Mouse (Mus musculus): ENCODE measurements around the gene Tmem130. TPM values are rescaled to one million over a fixed set of nuclear protein-coding genes. Genes with fewer than 3 reads are reported as not detected.

Gene Tmem130
- polyA plus RNA-seq, 1 experiment from 2014 or later = 2.9 TPM

DNA sequence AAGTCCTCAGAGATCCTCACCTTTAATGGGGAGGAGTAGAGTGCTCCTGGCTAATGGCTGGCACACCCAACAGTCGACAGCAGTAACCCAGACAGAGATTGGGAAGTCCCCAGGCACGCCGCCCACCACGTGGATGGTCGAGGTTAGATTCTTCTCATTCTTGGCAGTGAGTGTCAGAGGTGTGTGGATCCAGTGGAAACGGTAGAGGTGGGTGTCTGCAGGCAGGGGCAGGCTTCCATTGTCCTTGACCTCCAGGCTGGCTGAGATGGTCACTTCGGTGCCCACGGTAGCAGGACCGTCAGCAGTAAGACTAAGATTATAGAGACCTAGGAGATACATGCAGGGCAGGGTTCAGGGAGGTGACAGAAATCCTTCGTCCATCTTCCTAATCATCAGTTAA, 6.4 kb downstream of the Tmem130 start:
- H3K4me3 ChIP-seq (ENCODE audit: low read depth, low read length) = no peak overlapping the region
- ATAC-seq (replicated peaks; ENCODE audit: low FRiP score, low TSS enrichment, low read depth) (no peak), DNase-seq (ENCODE audit: low spot score) (no peak)
- no peaks in the 10 kb centered on the region for H3K27me3 ChIP-seq (replicated peaks; ENCODE audit: control insufficient read depth, insufficient read depth, low read length)
- H3K4me1 ChIP-seq (replicated peaks; ENCODE audit: control insufficient read depth, insufficient read depth, low read length) = 0 out of 2 replicates have a peak, but pooled peaks cover 3% of the 10 kb centered on the region
- no peaks in the 10 kb centered on the region for H3K9me3 ChIP-seq (ENCODE audit: control insufficient read depth, low read length)
- no peaks in the 10 kb centered on the region for H3K36me3 ChIP-seq (ENCODE audit: control insufficient read depth, insufficient read depth, low read length)
- H3K27ac ChIP-seq (ENCODE audit: low read depth) = no peak overlapping the region
- WGBS = 60% methylated on average over 10 of the region's 10 CpGs
- H3K9ac ChIP-seq (ENCODE audit: low read length) = no peak overlapping the region
- H3K4me2 ChIP-seq (ENCODE audit: low read length) = no peak overlapping the region

GRCm38 (mm10) chr5:144753041-144753440, 8.6 kb downstream of the Tmem130 start:
- Histone ChIP-seq H3K4me3 (ENCODE audit: low read depth, low read length) (no peak overlapping the region), H3K9ac (ENCODE audit: low read length) (no peak overlapping the region), H3K4me2 (ENCODE audit: low read length) (no peak overlapping the region), H3K4me1 (replicated peaks; ENCODE audit: control insufficient read depth, insufficient read depth, low read length) (0 out of 2 replicates have a peak, but pooled peaks cover 3% of the 10 kb centered on the region), H3K9me3 (ENCODE audit: control insufficient read depth, low read length) (no peaks in the 10 kb centered on the region), H3K27me3 (replicated peaks; ENCODE audit: control insufficient read depth, insufficient read depth, low read length) (no peaks in the 10 kb centered on the region), H3K36me3 (ENCODE audit: control insufficient read depth, insufficient read depth, low read length) (no peaks in the 10 kb centered on the region), H3K27ac (ENCODE audit: low read depth) (no peak overlapping the region)
- WGBS = 55% methylated on average over 7 of the region's 7 CpGs
- DNase-seq (ENCODE audit: low spot score) (no peak), ATAC-seq (replicated peaks; ENCODE audit: low FRiP score, low TSS enrichment, low read depth) (no peak)

GRCm38 (mm10) chr5:144752432-144752831, 9.2 kb downstream of the Tmem130 start:
- H3K4me2 ChIP-seq (ENCODE audit: low read length) = no peak overlapping the region
- no peak overlapping the region for H3K27ac ChIP-seq (ENCODE audit: low read depth)
- no peak overlapping the region for H3K9ac ChIP-seq (ENCODE audit: low read length)
- no peaks in the 10 kb centered on the region for H3K9me3 ChIP-seq (ENCODE audit: control insufficient read depth, low read length)
- H3K4me1 ChIP-seq (replicated peaks; ENCODE audit: control insufficient read depth, insufficient read depth, low read length) = 0 out of 2 replicates have a peak, but pooled peaks cover 3% of the 10 kb centered on the region
- H3K4me3 ChIP-seq (ENCODE audit: low read depth, low read length) = no peak overlapping the region
- ATAC-seq (replicated peaks; ENCODE audit: low FRiP score, low TSS enrichment, low read depth) (peak; percentile 55), DNase-seq (ENCODE audit: low spot score) (no peak)
- H3K27me3 ChIP-seq (replicated peaks; ENCODE audit: control insufficient read depth, insufficient read depth, low read length) = no peaks in the 10 kb centered on the region
- 4% methylated on average over 5 of the region's 5 CpGs for WGBS
- H3K36me3 ChIP-seq (ENCODE audit: control insufficient read depth, insufficient read depth, low read length) = no peaks in the 10 kb centered on the region

- Histone ChIP-seq H3K4me3 (ENCODE audit: low read depth, low read length) (no peak overlapping the region), H3K9ac (ENCODE audit: low read length) (no peak overlapping the region), H3K4me2 (ENCODE audit: low read length) (no peak overlapping the region), H3K9me3 (ENCODE audit: control insufficient read depth, low read length) (no peaks in the 10 kb centered on the region), H3K36me3 (ENCODE audit: control insufficient read depth, insufficient read depth, low read length) (no peaks in the 10 kb centered on the region), H3K4me1 (replicated peaks; ENCODE audit: control insufficient read depth, insufficient read depth, low read length) (no peaks in the 10 kb centered on the region), H3K27me3 (replicated peaks; ENCODE audit: control insufficient read depth, insufficient read depth, low read length) (no peaks in the 10 kb centered on the region), H3K27ac (ENCODE audit: low read depth) (no peak overlapping the region)
- ATAC-seq (replicated peaks; ENCODE audit: low FRiP score, low TSS enrichment, low read depth) = no peak
- no peak for DNase-seq (ENCODE audit: low spot score)
- 86% methylated on average over 14 of the region's 14 CpGs for WGBS
These were observed 24.5 kb downstream of the Tmem130 start for GRCm38 (mm10) chr5:144737101-144737500.

GRCm38 (mm10) chr5:144734949-144735348, 26.7 kb downstream of the Tmem130 start:
- no peak overlapping the region for H3K4me3 ChIP-seq (ENCODE audit: low read depth, low read length)
- DNase-seq (ENCODE audit: low spot score) (peak; percentile 93), ATAC-seq (replicated peaks; ENCODE audit: low FRiP score, low TSS enrichment, low read depth) (0 out of 2 replicates have a peak, but pooled peaks have one; percentile 14)

DNA sequence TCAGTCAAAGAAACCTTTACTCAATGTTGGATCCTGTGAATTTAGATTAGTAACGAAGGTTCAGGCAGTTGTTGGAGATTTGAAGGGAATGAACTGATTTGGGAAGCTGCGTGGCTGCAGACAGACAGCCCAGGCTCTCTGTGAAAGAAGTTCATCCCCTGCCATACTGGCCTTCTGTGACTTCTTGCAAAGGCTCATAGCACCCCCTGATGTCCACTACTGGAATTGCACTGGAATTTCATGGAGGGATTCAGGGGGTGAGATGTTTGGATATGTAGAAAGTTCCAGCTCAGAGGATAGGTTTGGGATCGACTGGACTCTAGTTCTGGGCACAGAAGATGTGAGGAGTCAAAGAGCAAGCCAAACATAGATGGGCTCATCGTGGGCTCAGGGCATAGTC, 27.7 kb downstream of the Tmem130 start:
- no peak for ATAC-seq (replicated peaks; ENCODE audit: low FRiP score, low TSS enrichment, low read depth)
- no peak overlapping the region for H3K27ac ChIP-seq (ENCODE audit: low read depth)
- 28% methylated on average over 4 of the region's 4 CpGs for WGBS
- H3K27me3 ChIP-seq (replicated peaks; ENCODE audit: control insufficient read depth, insufficient read depth, low read length) = no peaks in the 10 kb centered on the region
- H3K36me3 ChIP-seq (ENCODE audit: control insufficient read depth, insufficient read depth, low read length) = no peaks in the 10 kb centered on the region
- H3K9ac ChIP-seq (ENCODE audit: low read length) = no peak overlapping the region
- H3K4me3 ChIP-seq (ENCODE audit: low read depth, low read length) = no peak overlapping the region
- H3K4me2 ChIP-seq (ENCODE audit: low read length) = no peak overlapping the region
- peak; percentile 91 for DNase-seq (ENCODE audit: low spot score)
- H3K9me3 ChIP-seq (ENCODE audit: control insufficient read depth, low read length) = no peaks in the 10 kb centered on the region
- no peaks in the 10 kb centered on the region for H3K4me1 ChIP-seq (replicated peaks; ENCODE audit: control insufficient read depth, insufficient read depth, low read length)

More at GRCm38 (mm10) chr5:144734949-144735348, 26.7 kb downstream of the Tmem130 start:
- H3K4me1 ChIP-seq (replicated peaks; ENCODE audit: control insufficient read depth, insufficient read depth, low read length) = no peaks in the 10 kb centered on the region
- no peak overlapping the region for H3K27ac ChIP-seq (ENCODE audit: low read depth)
- WGBS = 33% methylated on average over 8 of the region's 8 CpGs
- H3K36me3 ChIP-seq (ENCODE audit: control insufficient read depth, insufficient read depth, low read length) = no peaks in the 10 kb centered on the region
- no peaks in the 10 kb centered on the region for H3K27me3 ChIP-seq (replicated peaks; ENCODE audit: control insufficient read depth, insufficient read depth, low read length)
- no peak overlapping the region for H3K9ac ChIP-seq (ENCODE audit: low read length)
- H3K4me2 ChIP-seq (ENCODE audit: low read length) = no peak overlapping the region
- no peaks in the 10 kb centered on the region for H3K9me3 ChIP-seq (ENCODE audit: control insufficient read depth, low read length)

GRCm38 (mm10) chr5:144729216-144729615, 32.4 kb downstream of the Tmem130 start:
- Histone ChIP-seq H3K4me1 (replicated peaks; ENCODE audit: control insufficient read depth, insufficient read depth, low read length) (no peaks in the 10 kb centered on the region), H3K27me3 (replicated peaks; ENCODE audit: control insufficient read depth, insufficient read depth, low read length) (no peaks in the 10 kb centered on the region; the same call in 1 of the 2 replicates), H3K36me3 (ENCODE audit: control insufficient read depth, insufficient read depth, low read length) (no peaks in the 10 kb centered on the region), H3K4me2 (ENCODE audit: low read length) (no peak overlapping the region), H3K9me3 (ENCODE audit: control insufficient read depth, low read length) (no peaks in the 10 kb centered on the region), H3K9ac (ENCODE audit: low read length) (no peak overlapping the region), H3K4me3 (ENCODE audit: low read depth, low read length) (no peak overlapping the region), H3K27ac (ENCODE audit: low read depth) (no peak overlapping the region)
- DNase-seq (ENCODE audit: low spot score) (no peak), ATAC-seq (replicated peaks; ENCODE audit: low FRiP score, low TSS enrichment, low read depth) (no peak)
- 77% methylated on average over 8 of the region's 8 CpGs for WGBS

GRCm38 (mm10) chr5:144728237-144728636, 33.4 kb downstream of the Tmem130 start:
- 44% methylated on average over 5 of the region's 5 CpGs for WGBS
- DNase-seq (ENCODE audit: low spot score) = no peak

GRCm38 (mm10) chr5:144727119-144727518, 34.5 kb downstream of the Tmem130 start:
- Histone ChIP-seq H3K4me2 (ENCODE audit: low read length) (no peak overlapping the region), H3K27me3 (replicated peaks; ENCODE audit: control insufficient read depth, insufficient read depth, low read length) (no peaks in the 10 kb centered on the region; the same call in 1 of the 2 replicates), H3K9ac (ENCODE audit: low read length) (no peak overlapping the region), H3K9me3 (ENCODE audit: control insufficient read depth, low read length) (no peaks in the 10 kb centered on the region), H3K4me3 (ENCODE audit: low read depth, low read length) (no peak overlapping the region), H3K4me1 (replicated peaks; ENCODE audit: control insufficient read depth, insufficient read depth, low read length) (no peaks in the 10 kb centered on the region), H3K27ac (ENCODE audit: low read depth) (no peak overlapping the region), H3K36me3 (ENCODE audit: control insufficient read depth, insufficient read depth, low read length) (no peaks in the 10 kb centered on the region)
- DNase-seq (ENCODE audit: low spot score) = peak; percentile 91
- 7% methylated on average over 9 of the region's 9 CpGs for WGBS
- ATAC-seq (replicated peaks; ENCODE audit: low FRiP score, low TSS enrichment, low read depth) = peak; percentile 17; the same call in 1 of the 2 replicates

More at GRCm38 (mm10) chr5:144728237-144728636, 33.4 kb downstream of the Tmem130 start:
- no peak overlapping the region for H3K4me2 ChIP-seq (ENCODE audit: low read length)
- no peaks in the 10 kb centered on the region for H3K4me1 ChIP-seq (replicated peaks; ENCODE audit: control insufficient read depth, insufficient read depth, low read length)
- no peaks in the 10 kb centered on the region for H3K9me3 ChIP-seq (ENCODE audit: control insufficient read depth, low read length)
- no peak for ATAC-seq (replicated peaks; ENCODE audit: low FRiP score, low TSS enrichment, low read depth)
- no peak overlapping the region for H3K27ac ChIP-seq (ENCODE audit: low read depth)
- H3K27me3 ChIP-seq (replicated peaks; ENCODE audit: control insufficient read depth, insufficient read depth, low read length) = no peaks in the 10 kb centered on the region; the same call in 1 of the 2 replicates
- H3K4me3 ChIP-seq (ENCODE audit: low read depth, low read length) = no peak overlapping the region
- no peak overlapping the region for H3K9ac ChIP-seq (ENCODE audit: low read length)
- no peaks in the 10 kb centered on the region for H3K36me3 ChIP-seq (ENCODE audit: control insufficient read depth, insufficient read depth, low read length)
